Mouse (Mus musculus): ENCODE measurements at regions not wholly inside any gene's neighbourhood (a gene's known extent, or its start where the extent isn't known, plus 50 kb on each side); places are given as distances from the start of the nearest gene placed in this dataset.
A peak's percentile ranks its signal among the peaks of the same experiment; 100 is the strongest.

DNA sequence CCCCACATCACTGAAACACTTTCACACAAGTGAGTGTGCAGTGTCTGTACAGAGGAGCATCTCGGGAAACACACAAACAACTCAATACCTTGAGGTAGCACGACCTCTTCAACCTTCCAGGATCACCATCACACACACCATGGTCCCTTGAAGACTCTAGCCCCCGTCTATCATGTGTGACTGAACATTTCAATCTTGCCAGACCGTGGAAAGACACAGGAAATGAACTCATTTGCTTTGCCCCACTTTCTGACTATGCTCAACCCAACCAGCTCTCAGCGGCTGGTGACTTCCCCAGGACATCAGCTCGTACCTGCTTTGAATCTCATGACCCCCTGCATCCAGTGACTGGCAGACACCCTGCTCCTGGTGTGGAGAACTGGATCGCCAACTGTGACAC, 219.6 kb downstream of the Bcl11b start:
- ATAC-seq (ENCODE audit: insufficient number of reproducible peaks, insufficient read depth, low FRiP score, low read depth): no peak
- Histone ChIP-seq H3K4me3 (ENCODE audit: control insufficient read depth in 1 of 2, insufficient read depth in 1 of 2, low read depth in 1 of 2, low read length in 2 of 2) (no peak overlapping the region), H3K9me3 (ENCODE audit: control insufficient read depth, low read length) (no peaks in the 10 kb centered on the region), H3K27ac (replicated peaks in 1 of 2; ENCODE audit: control insufficient read depth in 1 of 2, insufficient read depth in 1 of 2, low read depth in 2 of 2, low read length in 2 of 2) (no peak overlapping the region), H3K36me3 (ENCODE audit: control insufficient read depth, insufficient read depth, low read length) (no peaks in the 10 kb centered on the region), H3K9ac (ENCODE audit: low read length) (no peak overlapping the region), H3K4me2 (ENCODE audit: low read length) (no peak overlapping the region), H3K4me1 (ENCODE audit: control insufficient read depth in 2 of 2, insufficient read depth in 2 of 2, low read length in 2 of 2) (no peaks in the 10 kb centered on the region), H3K27me3 (ENCODE audit: control insufficient read depth, insufficient read depth, low read length) (no peaks in the 10 kb centered on the region)
- 74% methylated on average over 7 of the region's 7 CpGs for WGBS

DNA sequence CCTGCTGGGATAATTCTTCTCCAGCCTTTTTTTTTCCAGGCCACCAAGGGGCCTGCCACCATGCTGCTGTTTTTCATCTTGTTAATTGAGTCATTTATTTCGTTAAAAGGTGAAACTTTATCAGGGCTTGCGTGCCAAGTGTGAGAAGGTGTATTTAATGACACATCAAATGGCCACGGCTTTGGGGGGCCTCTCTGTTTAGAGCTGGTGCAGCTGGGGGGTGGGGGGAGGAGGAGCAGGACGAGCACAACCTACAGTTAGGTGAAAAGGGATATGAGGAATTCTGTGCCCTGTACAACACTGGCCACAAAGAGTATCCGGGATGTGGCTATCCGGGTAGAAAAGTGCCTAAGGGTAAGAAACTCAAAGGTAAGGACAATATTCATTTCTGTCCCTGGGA, 213.6 kb downstream of the Bcl11b start:
- Histone ChIP-seq H3K4me2 (ENCODE audit: low read length) (no peak overlapping the region), H3K9me3 (ENCODE audit: control insufficient read depth, low read length) (no peaks in the 10 kb centered on the region), H3K36me3 (ENCODE audit: control insufficient read depth, insufficient read depth, low read length) (no peaks in the 10 kb centered on the region), H3K4me3 (ENCODE audit: control insufficient read depth in 1 of 2, insufficient read depth in 1 of 2, low read depth in 1 of 2, low read length in 2 of 2) (no peak overlapping the region), H3K9ac (ENCODE audit: low read length) (no peak overlapping the region), H3K27ac (replicated peaks in 1 of 2; ENCODE audit: control insufficient read depth in 1 of 2, insufficient read depth in 1 of 2, low read depth in 2 of 2, low read length in 2 of 2) (no peak overlapping the region), H3K4me1 (ENCODE audit: control insufficient read depth in 2 of 2, insufficient read depth in 2 of 2, low read length in 2 of 2) (no peaks in the 10 kb centered on the region), H3K27me3 (ENCODE audit: control insufficient read depth, insufficient read depth, low read length) (no peaks in the 10 kb centered on the region)
- 36% methylated on average over 6 of the region's 6 CpGs for WGBS
- no peak for ATAC-seq (ENCODE audit: insufficient number of reproducible peaks, insufficient read depth, low FRiP score, low read depth)

DNA sequence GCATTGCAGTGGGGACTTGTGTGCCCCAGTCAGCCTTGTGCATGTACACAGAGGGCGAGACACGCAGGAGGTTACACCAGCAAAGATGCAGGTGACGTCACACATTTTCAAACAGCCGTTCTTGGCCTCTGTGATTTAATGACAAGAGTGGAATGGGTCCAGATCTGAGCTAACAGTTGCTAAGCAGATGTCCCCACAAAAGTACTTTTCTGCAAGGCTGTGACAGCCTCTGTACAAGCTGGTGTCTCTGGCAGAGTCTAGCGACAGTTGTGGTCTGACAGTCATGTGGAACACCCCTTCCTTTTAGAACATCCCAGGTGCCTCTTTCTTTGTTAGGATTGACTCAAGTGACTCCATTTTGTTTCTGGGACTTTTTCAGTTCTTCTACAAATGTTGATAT, 203.1 kb downstream of the Bcl11b start:
- no peaks in the 10 kb centered on the region for H3K27me3 ChIP-seq (ENCODE audit: control insufficient read depth, insufficient read depth, low read length)
- H3K27ac ChIP-seq (replicated peaks in 1 of 2; ENCODE audit: control insufficient read depth in 1 of 2, insufficient read depth in 1 of 2, low read depth in 2 of 2, low read length in 2 of 2): no peak overlapping the region
- H3K4me3 ChIP-seq (ENCODE audit: control insufficient read depth in 1 of 2, insufficient read depth in 1 of 2, low read depth in 1 of 2, low read length in 2 of 2): no peak overlapping the region
- 92% methylated on average over 5 of the region's 5 CpGs for WGBS
- no peaks in the 10 kb centered on the region for H3K9me3 ChIP-seq (ENCODE audit: control insufficient read depth, low read length)
- H3K9ac ChIP-seq (ENCODE audit: low read length): no peak overlapping the region
- H3K4me1 ChIP-seq (ENCODE audit: control insufficient read depth in 2 of 2, insufficient read depth in 2 of 2, low read length in 2 of 2): no peaks in the 10 kb centered on the region; a peak in 1 of 4 replicates
- no peaks in the 10 kb centered on the region for H3K36me3 ChIP-seq (ENCODE audit: control insufficient read depth, insufficient read depth, low read length)
- H3K4me2 ChIP-seq (ENCODE audit: low read length): no peak overlapping the region
- no peak for ATAC-seq (ENCODE audit: insufficient number of reproducible peaks, insufficient read depth, low FRiP score, low read depth)

DNA sequence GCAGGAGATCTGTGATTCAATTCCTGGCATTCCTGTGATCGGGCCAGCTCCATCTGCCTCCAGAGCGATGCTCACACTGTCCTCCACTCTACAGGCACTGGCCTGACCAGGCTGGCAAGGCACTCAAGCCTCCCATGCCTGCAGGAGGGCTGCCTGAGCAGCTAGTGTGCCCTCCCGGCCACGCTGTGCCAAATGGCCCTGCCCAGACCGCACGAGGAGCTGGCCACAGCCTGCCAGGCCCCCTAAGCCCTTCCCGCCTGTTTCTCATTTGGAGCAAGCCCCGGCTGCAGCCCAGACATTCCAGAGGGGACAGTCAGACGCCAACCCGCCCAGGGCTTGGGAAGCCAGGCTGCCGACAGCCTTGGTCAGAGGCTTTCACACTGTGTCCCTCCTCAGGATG, 195.8 kb downstream of the Bcl11b start:
- Histone ChIP-seq H3K4me3 (ENCODE audit: control insufficient read depth in 1 of 2, insufficient read depth in 1 of 2, low read depth in 1 of 2, low read length in 2 of 2) (no peak overlapping the region), H3K9ac (ENCODE audit: low read length) (no peak overlapping the region), H3K36me3 (ENCODE audit: control insufficient read depth, insufficient read depth, low read length) (no peaks in the 10 kb centered on the region), H3K27ac (replicated peaks in 1 of 2; ENCODE audit: control insufficient read depth in 1 of 2, insufficient read depth in 1 of 2, low read depth in 2 of 2, low read length in 2 of 2) (no peak overlapping the region), H3K4me1 (ENCODE audit: control insufficient read depth in 2 of 2, insufficient read depth in 2 of 2, low read length in 2 of 2) (peaks cover 2 to 10% of the 10 kb centered on the region in 2 experiments; a peak in 2 of 4 replicates), H3K4me2 (ENCODE audit: low read length) (peak overlapping the region; percentile 34), H3K27me3 (ENCODE audit: control insufficient read depth, insufficient read depth, low read length) (peaks cover 18% of the 10 kb centered on the region), H3K9me3 (ENCODE audit: control insufficient read depth, low read length) (no peaks in the 10 kb centered on the region)
- ATAC-seq (ENCODE audit: insufficient number of reproducible peaks, insufficient read depth, low FRiP score, low read depth): 0 out of 2 replicates have a peak, but pooled peaks have one; percentile 21
- WGBS: 4% methylated on average over 11 of the region's 11 CpGs

- peaks cover 18% of the 10 kb centered on the region for H3K27me3 ChIP-seq (ENCODE audit: control insufficient read depth, insufficient read depth, low read length)
- H3K4me2 ChIP-seq (ENCODE audit: low read length): no peak overlapping the region
- no peak overlapping the region for H3K9ac ChIP-seq (ENCODE audit: low read length)
- H3K4me3 ChIP-seq (ENCODE audit: control insufficient read depth in 1 of 2, insufficient read depth in 1 of 2, low read depth in 1 of 2, low read length in 2 of 2): no peak overlapping the region
- H3K27ac ChIP-seq (replicated peaks in 1 of 2; ENCODE audit: control insufficient read depth in 1 of 2, insufficient read depth in 1 of 2, low read depth in 2 of 2, low read length in 2 of 2): no peak overlapping the region
- no peak for ATAC-seq (ENCODE audit: insufficient number of reproducible peaks, insufficient read depth, low FRiP score, low read depth)
- H3K4me1 ChIP-seq (ENCODE audit: control insufficient read depth in 2 of 2, insufficient read depth in 2 of 2, low read length in 2 of 2): peaks cover 2 to 10% of the 10 kb centered on the region in 2 experiments; a peak in 2 of 4 replicates
- 33% methylated on average over 9 of the region's 9 CpGs for WGBS
- H3K36me3 ChIP-seq (ENCODE audit: control insufficient read depth, insufficient read depth, low read length): no peaks in the 10 kb centered on the region
- no peaks in the 10 kb centered on the region for H3K9me3 ChIP-seq (ENCODE audit: control insufficient read depth, low read length)
These were observed 195.2 kb downstream of the Bcl11b start for GRCm38 (mm10) chr12:107808158-107808715.

GRCm38 (mm10) chr12:107811231-107811630, 192.2 kb downstream of the Bcl11b start:
- peaks cover 17% of the 10 kb centered on the region for H3K27me3 ChIP-seq (ENCODE audit: control insufficient read depth, insufficient read depth, low read length)
- WGBS: 22% methylated on average over 5 of the region's 5 CpGs
- ATAC-seq (ENCODE audit: insufficient number of reproducible peaks, insufficient read depth, low FRiP score, low read depth): no peak

DNA sequence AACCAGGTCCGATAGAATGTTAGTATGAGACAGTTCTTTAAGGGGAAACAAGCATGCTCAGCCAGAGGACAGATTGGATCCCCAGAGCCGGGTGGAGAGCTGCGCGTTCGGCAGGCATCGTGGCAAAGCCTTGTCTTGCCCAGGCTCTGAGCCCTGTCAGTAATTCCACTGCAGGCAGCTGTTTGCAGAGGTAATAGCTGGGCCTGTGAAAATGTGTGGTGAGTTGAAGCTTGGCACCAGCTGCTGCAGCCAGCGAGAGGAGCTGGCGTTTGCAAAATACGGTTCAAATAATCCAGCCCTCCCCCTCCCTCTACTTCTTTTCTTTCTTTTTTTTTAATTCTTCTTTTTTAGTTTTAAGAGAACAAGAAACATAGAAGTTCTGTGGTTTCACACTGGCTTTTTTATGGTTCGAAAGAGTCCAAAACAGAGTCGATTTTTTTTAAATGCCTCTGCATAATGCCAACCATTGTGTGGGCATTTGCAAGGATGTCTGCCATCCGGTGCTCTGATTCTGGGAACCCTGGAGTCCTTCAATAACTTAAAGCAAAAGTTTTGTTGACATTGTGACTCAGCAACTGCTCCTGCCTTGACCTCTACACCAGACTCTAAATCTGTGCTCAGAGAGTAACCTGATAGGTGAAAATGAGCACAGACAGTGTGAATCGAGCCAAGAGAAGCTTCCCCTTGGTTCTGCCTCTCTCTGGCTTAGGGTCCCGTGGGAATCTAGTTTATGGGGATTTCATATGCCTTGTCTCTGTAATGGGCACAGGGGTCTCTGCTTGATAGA, 190.7 kb downstream of the Bcl11b start:
- 70% methylated on average over 14 of the region's 14 CpGs for WGBS
- H3K36me3 ChIP-seq (ENCODE audit: control insufficient read depth, insufficient read depth, low read length): no peaks in the 10 kb centered on the region
- H3K4me2 ChIP-seq (ENCODE audit: low read length): no peak overlapping the region
- H3K9ac ChIP-seq (ENCODE audit: low read length): no peak overlapping the region
- no peak overlapping the region for H3K4me3 ChIP-seq (ENCODE audit: control insufficient read depth in 1 of 2, insufficient read depth in 1 of 2, low read depth in 1 of 2, low read length in 2 of 2)
- no peak for ATAC-seq (ENCODE audit: insufficient number of reproducible peaks, insufficient read depth, low FRiP score, low read depth)
- H3K27me3 ChIP-seq (ENCODE audit: control insufficient read depth, insufficient read depth, low read length): peaks cover 10% of the 10 kb centered on the region; the same call in 1 of the 2 replicates
- H3K4me1 ChIP-seq (ENCODE audit: control insufficient read depth in 2 of 2, insufficient read depth in 2 of 2, low read length in 2 of 2): peaks cover 0 to 6% of the 10 kb centered on the region in 2 experiments; a peak in 2 of 4 replicates
- no peaks in the 10 kb centered on the region for H3K9me3 ChIP-seq (ENCODE audit: control insufficient read depth, low read length)
- no peak overlapping the region for H3K27ac ChIP-seq (replicated peaks in 1 of 2; ENCODE audit: control insufficient read depth in 1 of 2, insufficient read depth in 1 of 2, low read depth in 2 of 2, low read length in 2 of 2)

More at GRCm38 (mm10) chr12:107811231-107811630, 192.2 kb downstream of the Bcl11b start:
- H3K4me2 ChIP-seq (ENCODE audit: low read length): no peak overlapping the region
- no peak overlapping the region for H3K9ac ChIP-seq (ENCODE audit: low read length)
- no peak overlapping the region for H3K4me3 ChIP-seq (ENCODE audit: control insufficient read depth in 1 of 2, insufficient read depth in 1 of 2, low read depth in 1 of 2, low read length in 2 of 2)
- no peaks in the 10 kb centered on the region for H3K36me3 ChIP-seq (ENCODE audit: control insufficient read depth, insufficient read depth, low read length)
- H3K4me1 ChIP-seq (ENCODE audit: control insufficient read depth in 2 of 2, insufficient read depth in 2 of 2, low read length in 2 of 2): peaks cover 2 to 10% of the 10 kb centered on the region in 2 experiments; a peak in 2 of 4 replicates
- no peak overlapping the region for H3K27ac ChIP-seq (replicated peaks in 1 of 2; ENCODE audit: control insufficient read depth in 1 of 2, insufficient read depth in 1 of 2, low read depth in 2 of 2, low read length in 2 of 2)
- H3K9me3 ChIP-seq (ENCODE audit: control insufficient read depth, low read length): no peaks in the 10 kb centered on the region

Measured in heart, embryonic 14.5 days (tissue).